Mouse (Mus musculus): ENCODE measurements around the gene Il9r.
A peak's percentile ranks its signal among the peaks of the same experiment; 100 is the strongest.

Gene Il9r

GRCm38 (mm10) chr11:32198256-32198955 lies 1.7 kb downstream of the Il9r start:
- peak; percentile 44 for DNase-seq

- DNase-seq, result peak; percentile 7
Observed at GRCm38 (mm10) chr11:32197766-32198165, 2.3 kb downstream of the Il9r start.

- DNase-seq, result peak; percentile 13
Observed at GRCm38 (mm10) chr11:32196727-32197126, 3.4 kb downstream of the Il9r start.

GRCm38 (mm10) chr11:32195867-32196540 lies 4.1 kb downstream of the Il9r start:
- peak; percentile 53 for DNase-seq

GRCm38 (mm10) chr11:32194626-32195025 lies 5.5 kb downstream of the Il9r start:
- DNase-seq, result peak; percentile 7

GRCm38 (mm10) chr11:32194086-32194485 lies 6.0 kb downstream of the Il9r start:
- DNase-seq, result no peak

- DNase-seq, result no peak
Observed at GRCm38 (mm10) chr11:32193156-32193555, 6.9 kb downstream of the Il9r start.

GRCm38 (mm10) chr11:32190603-32191110 lies 9.4 kb downstream of the Il9r start:
- DNase-seq, result no peak

- DNase-seq, result no peak
Observed at GRCm38 (mm10) chr11:32190119-32190518, 10.0 kb downstream of the Il9r start.

GRCm38 (mm10) chr11:32189434-32189833 lies 10.6 kb downstream of the Il9r start:
- DNase-seq, result peak; percentile 3

- DNase-seq, result peak; percentile 2
Observed at GRCm38 (mm10) chr11:32188881-32189280, 11.2 kb downstream of the Il9r start.

- peak; percentile 24 for DNase-seq
Observed at GRCm38 (mm10) chr11:32187256-32187655, 12.8 kb downstream of the Il9r start.

GRCm38 (mm10) chr11:32186031-32186430 lies 14.0 kb downstream of the Il9r start:
- DNase-seq, result peak; percentile 1

- DNase-seq, result peak; percentile 6
Observed at GRCm38 (mm10) chr11:32184469-32184868, 15.6 kb downstream of the Il9r start.

GRCm38 (mm10) chr11:32181973-32182868 lies 17.9 kb downstream of the Il9r start:
- peak; percentile 83 for DNase-seq

GRCm38 (mm10) chr11:32181246-32181645 lies 18.8 kb downstream of the Il9r start:
- DNase-seq, result peak; percentile 3

- peak; percentile 3 for DNase-seq
Observed at GRCm38 (mm10) chr11:32178506-32178905, 21.6 kb downstream of the Il9r start.

GRCm38 (mm10) chr11:32166683-32167082 lies 33.4 kb downstream of the Il9r start:
- DNase-seq, result no peak

- DNase-seq, result peak; percentile 97
Observed at GRCm38 (mm10) chr11:32161922-32162804, 37.9 kb downstream of the Il9r start.

GRCm38 (mm10) chr11:32161500-32161899 lies 38.6 kb downstream of the Il9r start:
- DNase-seq, result peak; percentile 57

GRCm38 (mm10) chr11:32160341-32160740 lies 39.7 kb downstream of the Il9r start:
- no peak for DNase-seq

GRCm38 (mm10) chr11:32159176-32159575 lies 40.9 kb downstream of the Il9r start:
- no peak for DNase-seq

Data from thymus, postnatal 4 days (tissue).